Mouse (Mus musculus) adrenal gland, adult 18-20 months (tissue): Measurements from ENCODE around the gene Rap1gds1. TPM values are rescaled to one million over a fixed set of nuclear protein-coding genes. Genes with fewer than 3 reads are reported as not detected.

ENCODE experiments used
- DNase-seq, 2 experiments: peaks; one replicate each; pipeline ENCODE4 v3.0.0; 2021 to 2022; ENCODE audit warnings: low spot score in 2 of 2
- total RNA-seq, 2 experiments: library from RNA; stranded (reverse); gene quantifications; 1 replicate in 1 of 2; 2 replicates in 1 of 2; pipeline ENCODE4 v1.2.3; 2021

Gene Rap1gds1
- total RNA-seq, 2 experiments from 2014 or later, result 46.3 to 52.5 TPM

DNA sequence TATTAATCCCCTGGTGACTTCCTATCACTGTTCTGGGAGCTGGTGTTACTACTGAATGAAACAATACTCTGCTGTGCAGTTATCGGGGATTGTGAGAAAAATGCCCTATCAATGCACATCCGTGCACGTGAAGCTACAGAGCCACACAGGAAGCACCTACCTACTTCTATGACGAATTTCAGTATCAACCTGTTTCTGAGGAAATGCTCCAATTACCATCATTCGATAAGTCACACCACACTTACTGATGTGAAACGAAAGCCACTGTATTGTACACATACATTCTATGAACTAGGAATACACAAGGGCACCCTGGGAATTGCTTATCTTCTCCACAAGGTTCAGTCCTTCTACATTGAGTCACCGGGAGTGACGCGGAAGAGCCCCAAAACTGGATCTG is 10.9 kb downstream of the Rap1gds1 start:
- no peak for DNase-seq

DNA sequence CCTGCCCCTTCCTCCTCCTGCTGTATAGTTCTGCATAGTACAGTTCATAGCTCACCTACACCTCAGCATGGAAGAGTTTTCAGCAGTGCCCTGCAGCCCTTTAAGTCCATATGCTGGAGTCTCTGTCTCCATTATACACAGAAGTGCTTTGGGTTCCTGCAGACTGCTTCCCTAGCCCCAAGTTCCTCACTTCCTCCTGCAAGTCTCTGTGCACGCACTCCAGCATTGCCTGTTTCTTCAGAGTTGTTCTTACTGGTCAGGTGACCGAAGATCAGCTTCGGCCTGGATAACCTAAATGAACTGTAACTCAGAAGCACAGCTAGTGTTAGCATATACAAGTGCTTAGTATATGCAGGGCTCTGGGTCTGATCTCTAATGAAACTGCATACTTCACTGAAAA is 12.9 kb downstream of the Rap1gds1 start:
- DNase-seq, result no peak

DNA sequence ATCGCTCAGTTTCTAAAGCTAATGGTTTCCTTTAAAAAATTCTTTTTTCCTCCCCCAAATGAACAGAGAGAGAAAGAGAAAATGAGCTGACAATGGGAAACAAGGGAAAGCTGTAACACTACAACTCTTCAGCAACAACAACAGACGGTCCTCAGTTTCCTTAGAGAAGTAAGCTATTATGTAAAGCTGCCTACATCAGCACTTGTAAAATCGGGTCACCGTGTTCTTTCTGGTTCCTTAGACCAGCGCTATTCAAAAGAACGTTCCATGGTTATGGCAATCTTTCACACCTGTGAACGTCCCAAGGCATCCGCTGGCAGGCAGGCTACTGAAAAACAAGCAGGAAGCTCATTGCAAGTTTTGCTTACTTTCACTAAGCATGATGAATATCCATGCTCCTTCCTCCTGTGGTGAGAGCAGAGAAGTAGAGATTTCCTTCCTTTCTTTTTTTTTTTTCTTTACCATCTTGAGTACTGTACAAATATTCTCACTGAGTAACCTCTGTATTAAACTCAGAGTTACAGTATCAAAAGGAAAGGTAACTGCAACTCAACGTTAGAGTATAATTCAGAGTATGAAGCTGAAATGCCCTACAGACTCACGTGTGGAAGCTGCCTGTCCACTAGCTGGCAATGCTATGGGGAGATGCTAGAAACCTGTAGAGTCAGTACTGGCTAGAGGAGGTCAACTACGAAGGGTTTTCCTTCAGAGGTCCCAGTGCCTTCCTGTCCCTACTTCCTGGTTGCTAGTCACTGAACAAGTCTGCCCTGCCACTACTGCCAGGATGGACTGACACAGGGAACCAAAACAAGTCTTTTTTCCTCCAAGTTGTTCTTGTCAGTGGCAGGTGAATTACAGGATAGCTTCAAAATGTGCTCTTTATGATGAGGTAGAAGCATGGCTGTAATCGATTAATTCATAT is 26.0 kb downstream of the Rap1gds1 start:
- DNase-seq, result no peak

DNA sequence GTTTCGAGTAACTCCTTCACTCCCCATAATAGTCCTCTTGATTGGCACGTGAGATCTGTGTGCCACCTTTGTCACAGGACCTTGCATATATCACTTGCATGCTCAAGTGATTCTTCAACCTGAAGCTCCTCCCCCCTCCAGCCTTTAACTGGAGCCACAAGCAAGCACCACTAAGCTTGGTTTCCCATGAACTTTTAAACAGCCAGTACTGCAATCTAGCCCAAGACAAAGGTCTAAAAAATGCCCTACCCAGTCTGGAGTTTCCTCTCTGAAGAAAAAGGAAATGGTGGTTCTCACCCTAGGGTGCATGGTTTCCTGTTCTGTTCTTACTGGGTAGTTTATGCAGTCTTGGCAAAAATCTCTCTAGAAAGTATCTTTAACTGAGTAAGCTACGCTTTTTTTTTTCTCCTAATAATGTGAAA is 32.6 kb downstream of the Rap1gds1 start:
- DNase-seq, result no peak

DNA sequence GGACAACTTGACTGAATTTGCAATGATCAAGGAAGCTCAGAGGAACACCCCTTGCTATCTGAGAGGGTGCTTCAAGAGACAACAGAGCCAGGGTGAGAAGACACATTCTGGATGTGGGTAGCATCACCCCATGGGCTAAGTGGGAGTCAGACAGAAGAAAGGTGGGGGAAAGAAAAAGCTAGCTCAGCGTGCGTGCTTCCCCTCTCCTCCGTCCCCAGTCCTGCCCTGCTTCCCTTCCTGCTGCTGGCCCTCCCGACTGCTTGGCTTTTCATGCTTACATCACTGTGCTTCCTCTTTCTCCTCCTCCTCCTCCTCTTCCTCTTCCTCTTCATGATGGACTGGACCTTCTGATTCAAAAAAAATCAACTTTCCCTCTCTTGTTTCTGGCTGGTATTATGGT is 33.1 kb downstream of the Rap1gds1 start:
- DNase-seq, result no peak

DNA sequence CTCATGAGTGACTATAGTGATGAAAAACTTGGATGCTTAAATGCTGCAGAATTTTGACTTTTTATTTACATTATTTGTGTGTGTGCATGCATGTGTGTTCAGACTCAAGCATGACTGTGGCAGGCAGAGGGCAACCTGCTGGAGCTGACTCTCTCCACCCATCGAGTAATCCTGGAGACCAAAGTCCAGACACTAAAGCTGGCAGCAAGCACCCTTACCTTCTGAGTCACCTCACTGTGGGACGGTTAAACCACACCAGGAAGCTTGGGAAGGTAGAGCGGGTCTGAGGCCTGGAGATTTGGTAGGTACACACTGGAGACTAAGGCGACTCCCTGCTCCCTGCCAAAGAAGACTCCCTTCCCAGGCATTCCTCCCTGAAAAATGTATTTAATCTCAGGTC is 38.0 kb downstream of the Rap1gds1 start:
- no peak for DNase-seq

DNA sequence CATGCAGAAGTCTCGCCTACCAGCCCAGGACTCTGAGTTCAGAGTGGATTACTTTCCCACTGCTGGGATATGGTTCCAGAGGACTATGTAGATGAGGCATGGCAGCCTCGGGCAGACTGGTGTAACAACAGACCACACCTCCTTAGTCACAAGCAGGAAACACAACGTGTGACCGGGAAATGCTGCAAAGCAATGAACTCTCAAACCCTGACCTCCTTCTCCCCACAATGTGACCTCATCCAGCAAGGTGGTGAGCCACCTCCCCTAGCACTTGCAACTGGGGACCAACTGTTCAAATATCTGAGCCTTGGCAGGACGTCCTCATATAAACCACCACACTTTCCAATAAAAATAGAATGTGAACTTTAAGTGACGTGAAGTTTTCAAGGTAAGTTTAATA is 41.8 kb downstream of the Rap1gds1 start:
- no peak for DNase-seq

DNA sequence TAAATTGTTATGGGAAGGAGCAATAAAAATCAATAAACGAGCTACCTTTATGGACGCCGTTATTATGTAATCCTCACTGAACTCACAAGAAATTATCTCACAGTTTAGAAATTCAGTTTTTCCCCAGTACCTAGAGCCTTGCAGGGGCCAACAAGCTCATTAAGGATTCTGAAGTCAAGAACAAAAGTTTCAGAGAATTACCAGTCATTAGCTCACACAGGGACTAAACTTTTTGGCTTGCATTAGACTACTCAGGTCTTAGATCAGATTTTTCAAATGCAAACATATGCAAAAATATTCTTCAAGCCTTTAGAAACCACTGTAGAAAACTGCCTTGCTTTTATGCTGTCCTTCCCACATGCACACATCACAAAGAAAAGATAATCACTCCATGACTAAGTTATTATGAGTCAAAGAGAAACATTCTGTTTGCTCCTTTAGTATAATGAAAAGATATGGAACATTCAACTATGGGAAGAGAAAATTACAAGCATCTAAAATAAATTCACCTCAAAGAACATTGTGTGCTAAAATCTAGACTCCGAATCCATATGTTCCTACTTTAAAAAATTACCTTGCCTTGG is 44.3 kb downstream of the Rap1gds1 start:
- DNase-seq, result no peak

DNA sequence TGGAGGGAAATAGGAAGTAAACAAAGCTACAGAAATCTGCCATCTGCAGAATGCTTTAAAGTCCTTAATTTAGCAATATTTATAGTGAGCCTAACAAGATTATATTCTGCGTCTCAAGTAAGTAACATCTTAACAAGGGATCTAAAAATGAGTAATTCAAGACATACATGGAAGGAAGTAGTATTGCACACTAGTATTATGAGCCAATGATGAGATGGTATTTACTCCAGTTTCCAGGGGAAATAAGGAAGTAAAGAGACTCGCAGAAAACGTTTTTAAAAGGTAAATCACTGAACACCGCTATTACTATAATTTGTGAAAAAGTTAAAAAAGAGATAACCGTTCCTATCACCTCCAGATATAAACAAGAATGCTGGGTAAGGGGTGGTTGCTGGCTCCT is 49.9 kb downstream of the Rap1gds1 start:
- no peak for DNase-seq

DNA sequence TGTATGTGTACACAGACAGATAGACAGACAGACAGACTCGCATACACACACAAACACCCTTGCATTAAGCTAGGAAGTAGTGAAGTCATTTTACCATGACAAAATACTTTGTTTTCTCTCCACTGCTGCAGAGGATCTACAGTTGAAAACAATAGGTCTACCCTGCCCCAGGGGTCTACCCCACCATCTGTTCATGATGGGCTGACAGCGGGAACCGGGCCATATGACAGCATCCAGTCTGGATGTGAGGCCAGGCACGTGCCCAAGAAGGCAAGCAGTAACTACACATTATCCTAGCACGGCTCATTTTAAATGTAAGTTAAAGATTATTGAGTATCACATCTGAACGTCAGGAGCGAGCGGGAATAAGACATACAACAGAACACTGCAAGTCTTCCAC is 51.4 kb downstream of the Rap1gds1 start:
- no peak for DNase-seq

DNA sequence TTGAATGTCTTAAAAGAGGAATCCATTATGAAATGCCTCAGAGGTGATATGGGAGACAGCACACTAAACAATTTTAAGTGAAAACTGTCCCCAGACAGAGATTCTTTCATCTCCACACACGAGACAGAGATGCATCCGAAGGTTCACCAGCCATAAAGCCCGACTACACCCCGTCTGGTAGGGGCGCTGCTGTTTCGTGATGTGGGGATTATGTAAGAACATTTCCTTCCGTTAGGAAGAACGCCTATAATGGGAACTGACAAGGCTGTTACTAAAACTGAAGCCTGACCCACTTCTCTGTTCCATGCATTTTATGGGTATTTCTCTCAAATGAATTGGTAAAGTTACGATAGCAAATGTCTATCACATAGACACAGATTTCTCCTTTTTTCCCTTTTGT is 62.6 kb downstream of the Rap1gds1 start:
- no peak for DNase-seq

DNA sequence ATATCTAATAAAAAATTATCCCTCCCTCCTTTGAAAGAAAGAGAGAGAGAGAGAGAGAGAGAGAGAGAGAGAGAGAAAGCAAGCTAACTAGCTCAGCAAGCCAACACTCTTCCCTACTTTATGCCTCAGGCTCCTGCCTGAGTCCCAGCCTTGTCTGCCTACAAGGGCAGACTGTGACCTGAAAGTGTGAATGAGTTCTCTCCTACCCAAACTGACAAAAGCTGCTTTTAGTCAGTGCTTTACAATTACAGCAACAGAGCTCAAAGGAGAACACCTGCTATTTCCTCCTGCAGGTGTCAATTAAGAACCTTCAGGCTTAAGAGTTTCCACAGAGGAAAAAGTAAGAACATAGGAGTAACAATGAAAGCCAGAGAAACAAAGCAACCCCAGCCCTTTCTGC is 69.3 kb downstream of the Rap1gds1 start:
- no peak for DNase-seq

DNA sequence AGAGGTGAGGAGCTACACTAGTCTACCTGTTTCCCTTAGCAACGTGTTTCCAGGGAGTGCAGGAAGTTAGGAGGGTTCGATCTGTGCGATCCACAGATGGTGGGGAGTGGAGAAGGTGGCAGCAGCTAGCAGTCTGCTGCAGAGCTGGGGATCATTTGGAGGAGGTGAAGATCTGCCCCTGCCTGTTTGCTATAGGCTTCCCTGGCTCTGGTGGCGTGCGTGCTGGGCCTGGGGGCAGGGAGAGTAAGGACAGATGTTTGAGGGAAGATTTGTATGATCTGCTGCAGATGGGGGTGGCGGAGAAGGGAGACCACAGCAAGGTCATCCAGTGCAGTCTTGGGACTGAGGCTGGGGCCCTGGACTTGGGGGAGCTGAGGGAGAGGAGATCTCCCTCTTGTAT is 72.2 kb downstream of the Rap1gds1 start:
- no peak for DNase-seq

DNA sequence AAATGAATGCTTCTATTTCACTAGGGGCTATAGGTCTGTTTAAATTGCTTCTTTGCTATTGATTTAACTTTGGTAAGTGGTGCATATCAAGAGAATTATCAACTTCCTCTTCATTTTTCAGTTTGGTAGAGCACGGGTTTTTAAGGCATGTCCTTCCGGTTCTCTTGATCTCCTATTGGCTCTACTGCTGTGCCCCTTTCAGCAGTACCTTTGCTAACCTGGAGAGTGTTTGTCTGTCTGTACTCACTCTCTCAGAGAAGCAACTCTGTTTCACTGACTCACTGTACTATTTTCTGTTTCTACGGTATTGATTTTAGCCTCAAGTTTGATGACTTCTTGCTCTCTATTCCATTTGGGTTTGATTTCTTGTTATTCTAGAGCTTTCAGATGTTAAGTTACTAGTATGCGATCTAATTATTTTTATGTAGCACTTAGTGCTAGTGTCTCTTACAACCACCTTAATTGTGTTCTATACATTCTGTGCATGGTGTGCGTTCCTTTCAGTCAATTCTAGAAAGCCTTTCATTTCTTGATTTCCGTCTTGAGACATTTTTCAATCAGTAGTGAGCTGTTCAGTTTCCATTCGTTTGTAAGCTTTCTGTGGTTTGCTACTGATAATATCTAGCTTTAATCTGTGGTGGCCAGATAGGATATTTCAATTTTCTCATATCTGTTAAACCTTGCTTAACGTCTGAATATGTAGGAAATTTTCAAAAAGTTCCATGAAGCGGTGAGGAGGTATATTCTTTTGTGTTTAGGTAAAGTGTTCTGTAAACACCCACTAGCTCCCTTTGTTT is 74.7 kb downstream of the Rap1gds1 start:
- no peak for DNase-seq

DNA sequence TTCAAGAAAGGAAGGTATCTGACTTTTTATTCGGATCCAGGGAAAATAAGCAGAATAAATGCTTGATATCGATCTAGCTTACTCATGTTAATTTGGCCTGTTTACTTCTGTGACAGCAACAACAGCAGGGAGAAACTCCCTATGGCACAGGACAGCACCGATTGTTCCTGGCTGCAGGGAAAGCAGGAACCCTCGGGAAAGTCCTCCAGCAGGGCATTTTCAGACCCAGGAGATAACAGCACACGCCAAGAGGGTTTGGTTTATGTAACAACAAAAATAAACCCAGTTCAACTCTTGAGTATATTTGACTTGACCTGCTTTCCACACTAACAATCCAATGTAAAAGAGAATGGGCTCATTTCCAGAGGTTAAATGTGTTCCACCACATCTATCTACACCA is 81.5 kb downstream of the Rap1gds1 start:
- no peak for DNase-seq

DNA sequence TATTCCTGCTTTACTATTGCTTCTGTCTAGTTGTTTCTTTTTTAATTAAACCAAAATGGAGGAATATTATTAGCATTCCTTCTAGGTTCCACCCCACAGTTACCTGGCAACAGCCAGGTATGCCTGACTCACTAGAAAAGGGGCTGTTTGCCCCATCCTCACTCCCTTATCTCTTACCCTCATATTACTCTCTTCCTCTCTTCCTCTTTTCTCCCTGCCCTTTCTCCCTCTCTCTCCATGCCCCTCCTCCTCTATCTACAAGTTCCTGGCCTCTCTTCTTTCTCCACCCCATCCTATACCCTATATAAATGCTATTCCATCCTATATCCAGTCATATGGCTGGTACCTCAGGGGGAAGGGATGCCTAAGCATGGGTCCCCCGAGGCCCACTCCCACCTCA is 83.6 kb downstream of the Rap1gds1 start:
- no peak for DNase-seq

DNA sequence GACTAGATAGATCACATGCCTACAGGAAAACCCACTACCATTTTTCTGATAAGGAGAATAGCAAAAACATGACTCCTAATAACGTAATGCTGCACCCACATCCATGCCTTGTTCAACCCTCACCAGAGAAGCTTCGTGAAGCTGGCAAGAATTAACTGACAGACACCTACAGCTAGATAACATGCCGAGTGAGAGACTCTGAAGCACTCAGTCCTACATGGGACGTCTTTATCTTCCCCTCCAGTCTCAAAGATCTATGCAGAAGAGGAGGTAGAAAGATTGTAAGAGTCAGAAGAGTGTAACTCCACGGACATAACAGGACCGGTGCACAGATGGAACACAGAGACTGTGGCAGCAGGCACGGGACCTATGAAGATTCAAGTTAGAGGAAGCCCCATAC is 85.9 kb downstream of the Rap1gds1 start:
- DNase-seq, result no peak

DNA sequence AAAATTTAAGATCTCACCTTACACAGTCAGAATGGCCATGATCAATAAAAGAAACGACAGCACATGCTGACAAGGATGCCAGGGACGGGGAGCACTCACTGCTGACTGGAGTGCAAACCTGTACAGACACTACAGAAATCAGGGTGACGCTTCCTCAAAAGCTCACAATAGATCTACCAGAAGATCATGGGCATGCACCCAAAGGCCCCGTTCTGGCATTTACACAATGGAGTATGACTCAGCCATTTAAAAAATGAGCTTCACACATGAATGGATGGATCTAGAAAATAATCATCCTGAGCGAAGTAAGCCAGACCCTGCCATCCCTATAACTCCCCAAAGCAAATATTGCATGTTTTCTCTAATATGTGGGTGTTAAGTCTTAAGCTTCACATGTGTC is 87.0 kb downstream of the Rap1gds1 start:
- DNase-seq, result no peak

DNA sequence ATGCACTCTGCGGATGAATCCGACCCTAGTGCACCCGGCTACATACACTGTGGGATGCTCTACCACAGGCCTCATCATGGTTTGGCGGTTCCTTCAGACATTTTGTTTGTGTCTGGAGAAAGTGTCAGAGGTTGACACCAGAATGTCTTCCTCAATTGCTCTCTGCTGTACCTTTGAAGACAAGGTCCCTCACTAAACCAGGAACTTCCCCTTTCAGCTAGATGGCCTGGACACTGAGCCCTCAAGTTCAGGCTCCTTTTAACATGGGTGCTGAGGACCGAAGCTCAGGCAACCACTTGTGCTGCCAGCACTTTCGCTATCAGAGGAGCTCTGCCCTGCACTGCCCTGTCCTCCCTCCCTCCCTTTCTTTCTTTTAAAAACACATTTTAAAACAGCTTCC is 92.8 kb downstream of the Rap1gds1 start:
- no peak for DNase-seq

DNA sequence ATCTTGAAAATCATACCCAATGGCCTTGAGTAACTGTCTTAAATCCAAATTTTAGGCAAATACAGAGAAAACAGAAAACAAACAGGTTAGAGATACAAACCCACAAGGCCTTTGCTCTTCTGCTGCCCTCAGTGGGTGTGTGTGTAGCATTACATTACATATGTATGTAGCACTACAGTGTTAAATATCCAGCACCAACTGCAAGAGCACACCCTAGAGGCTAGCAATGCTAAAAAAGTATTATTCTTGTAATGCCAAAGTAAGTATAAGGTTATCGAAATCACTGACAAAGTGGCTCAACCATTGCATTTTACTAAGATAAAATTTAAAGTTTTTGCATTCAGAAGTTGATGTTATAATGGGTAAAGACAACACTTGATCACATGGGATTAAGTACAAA is 97.6 kb downstream of the Rap1gds1 start:
- no peak for DNase-seq

DNA sequence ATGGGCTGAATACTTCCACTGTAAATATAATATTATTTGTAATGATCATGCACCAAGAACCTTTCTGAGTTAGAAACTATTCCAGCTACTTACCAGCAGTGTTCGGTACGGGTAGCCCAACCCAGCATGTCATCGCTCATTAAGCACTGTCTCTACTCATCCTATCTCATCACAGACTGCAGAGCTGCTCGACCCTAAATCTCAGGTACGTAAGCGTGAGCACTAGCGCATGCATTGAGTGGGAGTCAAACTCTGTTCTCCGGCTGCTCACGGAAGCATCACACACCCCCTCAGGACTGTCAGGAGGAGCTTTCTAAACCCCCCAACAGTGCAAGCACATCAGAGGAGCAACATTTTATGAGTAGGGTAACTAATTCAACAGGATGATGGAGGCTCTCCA is 107.4 kb downstream of the Rap1gds1 start:
- DNase-seq, result no peak

DNA sequence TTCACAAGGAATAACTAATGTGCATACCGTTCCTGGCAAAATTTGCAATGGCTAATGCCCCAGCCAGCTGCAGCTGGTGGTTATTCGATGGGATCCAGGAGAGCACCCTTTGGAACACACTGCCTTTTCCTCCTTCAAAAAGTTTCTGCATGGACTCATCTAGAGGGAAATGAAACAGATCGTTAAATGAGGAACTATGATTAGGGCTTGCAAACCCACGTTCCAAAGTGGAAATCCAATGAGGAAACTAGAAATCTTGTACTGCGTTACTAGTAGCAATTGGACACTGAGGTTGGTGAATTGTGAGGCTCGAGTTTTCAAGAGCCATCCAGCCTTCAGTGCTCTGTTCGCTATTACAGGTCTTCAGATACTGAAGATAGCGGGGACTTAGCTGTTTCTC is 116.5 kb downstream of the Rap1gds1 start:
- no peak for DNase-seq
